Mouse (Mus musculus) limb, embryonic 10.5 days (tissue): ENCODE data around the gene Rab8a. TPM values are rescaled to one million over a fixed set of nuclear protein-coding genes. Genes with fewer than 3 reads are reported as not detected.

Source experiments
- DNase-seq: peaks from one replicate; pipeline ENCODE4 v3.0.0-alpha.2; 2017; ENCODE audit warnings: low spot score
- H3K27ac ChIP-seq: fragments of 300-500 bp; sonication (generic); 2 replicates; pipeline ENCODE4 v1.5.1; 2016; ENCODE audit warnings: mild to moderate bottlenecking
- H3K27me3 ChIP-seq: fragments of 300-500 bp; sonication (generic); 2 replicates; pipeline ENCODE4 v1.6.1; 2016; ENCODE audit warnings: low read depth, mild to moderate bottlenecking; ENCODE audit not compliant: poor library complexity, severe bottlenecking
- H3K36me3 ChIP-seq: fragments of 300-500 bp; sonication (generic); 2 replicates; pipeline ENCODE4 v1.6.1; 2016; ENCODE audit warnings: mild to moderate bottlenecking, moderate library complexity
- H3K4me1 ChIP-seq: fragments of 300-500 bp; sonication (generic); 2 replicates; pipeline ENCODE4 v1.6.1; 2016
- H3K4me3 ChIP-seq: fragments of 300-500 bp; sonication (generic); 2 replicates; pipeline ENCODE4 v1.5.1; 2016; ENCODE audit warnings: mild to moderate bottlenecking, moderate library complexity
- H3K9me3 ChIP-seq: fragments of 300-500 bp; sonication (generic); replicated peaks from 2 replicates; pipeline ENCODE4 v1.6.1; 2016; ENCODE audit warnings: mild to moderate bottlenecking
- WGBS: fragments of 180-500 bp; shearing (Covaris S2); methylation state at CpG from one replicate; pipeline ENCODE4 v1.1.7; 2016; 5-methylcytosine and 5-hydroxymethylcytosine counted together
- polyA plus RNA-seq: library from polyadenylated mRNA; unstranded; fragments of >200 nt; fragmentation: Nextera tagmentation; extraction: Ambion mirVana; gene quantifications from 2 replicates; pipeline ENCODE4 v1.2.1, GENCODE M21; 2016

Gene Rab8a
- polyA plus RNA-seq, 1 experiment from 2014 or later, result 139 TPM

DNA sequence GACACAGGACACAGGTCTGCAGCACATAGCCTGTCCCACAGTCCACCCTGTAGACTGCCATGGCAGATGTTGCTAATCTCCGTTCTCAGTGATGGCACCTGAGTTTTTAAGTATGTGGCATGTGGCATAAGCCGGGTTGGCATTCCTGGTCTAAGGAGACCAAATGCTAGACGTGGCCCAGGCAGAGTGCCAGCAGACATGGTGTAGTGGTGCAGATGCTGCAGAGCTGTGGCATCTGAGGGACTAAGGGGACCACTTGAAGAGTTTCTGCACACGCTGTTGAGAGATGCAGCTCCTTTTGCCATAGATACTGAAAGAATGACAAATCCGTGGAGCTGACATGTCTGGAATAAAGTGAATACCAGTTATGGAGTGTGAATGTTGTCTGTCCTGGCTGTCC lies 61.7 kb downstream of the Rab8a start:
- peaks cover 11% of the 10 kb centered on the region for H3K4me1 ChIP-seq
- no peaks in the 10 kb centered on the region for H3K27me3 ChIP-seq
- no peak overlapping the region for H3K4me3 ChIP-seq
- peaks cover 37% of the 10 kb centered on the region for H3K36me3 ChIP-seq
- no peak overlapping the region for H3K27ac ChIP-seq
- no peaks in the 10 kb centered on the region for H3K9me3 ChIP-seq
- no peak for DNase-seq
- 93% methylated on average over 5 of the region's 5 CpGs for WGBS

Other genes starting within 250 kb of the Rab8a start
- gene Zfp961, start 210.2 kb upstream of the Rab8a start, polyA plus RNA-seq, result 28.0 and 28.1 TPM in 2 replicates
- 0.58 and 0.71 TPM in 2 replicates for gene Cyp4f18, start 151.6 kb upstream of the Rab8a start, polyA plus RNA-seq
- not detected in 2 replicates for gene Olfr372, start 120.0 kb upstream of the Rab8a start, polyA plus RNA-seq
- gene Olfr373, start 78.0 kb upstream of the Rab8a start, polyA plus RNA-seq, result 0.04 TPM in 1 of 2 replicates, not detected in the other
- 0.04 TPM in 1 of 2 replicates, not detected in the other for gene Olfr374, start 54.2 kb upstream of the Rab8a start, polyA plus RNA-seq
- 828 and 829 TPM in 2 replicates for gene Tpm4, start 26.2 kb upstream of the Rab8a start, polyA plus RNA-seq
- gene Hsh2d, start 28.4 kb downstream of the Rab8a start, polyA plus RNA-seq, result not detected in 2 replicates
- not detected in 2 replicates for gene Cib3, start 51.6 kb downstream of the Rab8a start, polyA plus RNA-seq
- not detected in 2 replicates for gene Gm11034, start 52.4 kb downstream of the Rab8a start, polyA plus RNA-seq
- 69.3 and 70.4 TPM in 2 replicates for gene Fam32a, start 58.5 kb downstream of the Rab8a start, polyA plus RNA-seq
- gene Ap1m1, start 78.8 kb downstream of the Rab8a start, polyA plus RNA-seq, result 132 and 144 TPM in 2 replicates
- 25.6 and 29.2 TPM in 2 replicates for gene Gm10282, start 144.1 kb downstream of the Rab8a start, polyA plus RNA-seq
- 3.1 and 3.6 TPM in 2 replicates for gene Klf2, start 157.8 kb downstream of the Rab8a start, polyA plus RNA-seq